Mouse (Mus musculus): ENCODE results near the gene Gtf2f2. TPM values are rescaled to one million over a fixed set of nuclear protein-coding genes. Genes with fewer than 3 reads are reported as not detected.

The Gtf2f2 gene
- polyA plus RNA-seq, 1 experiment from 2014 or later, result 47.1 TPM

GRCm38 (mm10) chr14:75985112-75985511, 25.6 kb downstream of the Gtf2f2 start:
- Histone ChIP-seq H3K9ac (ENCODE audit: low read depth, low read length) (no peak overlapping the region), H3K27ac (ENCODE audit: low read depth, low read length) (no peak overlapping the region), H3K9me3 (ENCODE audit: control insufficient read depth, low read length) (no peaks in the 10 kb centered on the region), H3K4me1 (ENCODE audit: control insufficient read depth, insufficient read depth, low read length) (no peaks in the 10 kb centered on the region), H3K4me3 (ENCODE audit: low read length) (no peak overlapping the region), H3K27me3 (ENCODE audit: control insufficient read depth, insufficient read depth, low read length) (no peaks in the 10 kb centered on the region), H3K4me2 (replicated peaks; ENCODE audit: low read depth, low read length) (no peak overlapping the region), H3K36me3 (ENCODE audit: control insufficient read depth, insufficient read depth, low read length) (no peaks in the 10 kb centered on the region)
- ATAC-seq (ENCODE audit: low FRiP score, low TSS enrichment), result no peak
- WGBS, result 49% methylated on average over 4 of the region's 4 CpGs

GRCm38 (mm10) chr14:75983891-75984290, 26.8 kb downstream of the Gtf2f2 start:
- Histone ChIP-seq H3K27ac (ENCODE audit: low read depth, low read length) (no peak overlapping the region), H3K9ac (ENCODE audit: low read depth, low read length) (no peak overlapping the region), H3K27me3 (ENCODE audit: control insufficient read depth, insufficient read depth, low read length) (no peaks in the 10 kb centered on the region), H3K4me2 (replicated peaks; ENCODE audit: low read depth, low read length) (no peak overlapping the region), H3K4me3 (ENCODE audit: low read length) (no peak overlapping the region), H3K9me3 (ENCODE audit: control insufficient read depth, low read length) (no peaks in the 10 kb centered on the region), H3K4me1 (ENCODE audit: control insufficient read depth, insufficient read depth, low read length) (no peaks in the 10 kb centered on the region), H3K36me3 (ENCODE audit: control insufficient read depth, insufficient read depth, low read length) (no peaks in the 10 kb centered on the region)
- 90% methylated on average over 2 of the region's 2 CpGs for WGBS
- no peak for ATAC-seq (ENCODE audit: low FRiP score, low TSS enrichment)

GRCm38 (mm10) chr14:75981231-75981630, 29.4 kb downstream of the Gtf2f2 start:
- Histone ChIP-seq H3K27me3 (ENCODE audit: control insufficient read depth, insufficient read depth, low read length) (no peaks in the 10 kb centered on the region), H3K27ac (ENCODE audit: low read depth, low read length) (no peak overlapping the region), H3K4me3 (ENCODE audit: low read length) (no peak overlapping the region), H3K9ac (ENCODE audit: low read depth, low read length) (no peak overlapping the region), H3K36me3 (ENCODE audit: control insufficient read depth, insufficient read depth, low read length) (no peaks in the 10 kb centered on the region), H3K9me3 (ENCODE audit: control insufficient read depth, low read length) (no peaks in the 10 kb centered on the region), H3K4me2 (replicated peaks; ENCODE audit: low read depth, low read length) (no peak overlapping the region), H3K4me1 (ENCODE audit: control insufficient read depth, insufficient read depth, low read length) (no peaks in the 10 kb centered on the region)
- no peak for ATAC-seq (ENCODE audit: low FRiP score, low TSS enrichment)
- WGBS, result 96% methylated on average over 3 of the region's 3 CpGs

GRCm38 (mm10) chr14:75976107-75976506, 34.6 kb downstream of the Gtf2f2 start:
- Histone ChIP-seq H3K36me3 (ENCODE audit: control insufficient read depth, insufficient read depth, low read length) (no peaks in the 10 kb centered on the region), H3K27me3 (ENCODE audit: control insufficient read depth, insufficient read depth, low read length) (no peaks in the 10 kb centered on the region), H3K4me1 (ENCODE audit: control insufficient read depth, insufficient read depth, low read length) (no peaks in the 10 kb centered on the region), H3K4me3 (ENCODE audit: low read length) (no peak overlapping the region), H3K4me2 (replicated peaks; ENCODE audit: low read depth, low read length) (no peak overlapping the region), H3K27ac (ENCODE audit: low read depth, low read length) (no peak overlapping the region), H3K9ac (ENCODE audit: low read depth, low read length) (no peak overlapping the region), H3K9me3 (ENCODE audit: control insufficient read depth, low read length) (no peaks in the 10 kb centered on the region)
- 67% methylated on average over 3 of the region's 3 CpGs for WGBS
- ATAC-seq (ENCODE audit: low FRiP score, low TSS enrichment), result no peak

- Histone ChIP-seq H3K4me2 (replicated peaks; ENCODE audit: low read depth, low read length) (no peak overlapping the region), H3K27me3 (ENCODE audit: control insufficient read depth, insufficient read depth, low read length) (no peaks in the 10 kb centered on the region), H3K27ac (ENCODE audit: low read depth, low read length) (no peak overlapping the region), H3K9me3 (ENCODE audit: control insufficient read depth, low read length) (no peaks in the 10 kb centered on the region), H3K36me3 (ENCODE audit: control insufficient read depth, insufficient read depth, low read length) (no peaks in the 10 kb centered on the region; the same call in 1 of the 2 replicates), H3K9ac (ENCODE audit: low read depth, low read length) (no peak overlapping the region), H3K4me1 (ENCODE audit: control insufficient read depth, insufficient read depth, low read length) (no peaks in the 10 kb centered on the region), H3K4me3 (ENCODE audit: low read length) (no peak overlapping the region)
- no peak for ATAC-seq (ENCODE audit: low FRiP score, low TSS enrichment)
- 90% methylated on average over 5 of the region's 5 CpGs for WGBS
Measured at GRCm38 (mm10) chr14:75967291-75967690, 43.4 kb downstream of the Gtf2f2 start.

GRCm38 (mm10) chr14:75964433-75964832, 46.2 kb downstream of the Gtf2f2 start:
- Histone ChIP-seq H3K4me3 (ENCODE audit: low read length) (no peak overlapping the region), H3K4me1 (ENCODE audit: control insufficient read depth, insufficient read depth, low read length) (no peaks in the 10 kb centered on the region), H3K4me2 (replicated peaks; ENCODE audit: low read depth, low read length) (no peak overlapping the region), H3K9ac (ENCODE audit: low read depth, low read length) (no peak overlapping the region), H3K9me3 (ENCODE audit: control insufficient read depth, low read length) (no peaks in the 10 kb centered on the region), H3K36me3 (ENCODE audit: control insufficient read depth, insufficient read depth, low read length) (no peaks in the 10 kb centered on the region; the same call in 1 of the 2 replicates), H3K27ac (ENCODE audit: low read depth, low read length) (no peak overlapping the region), H3K27me3 (ENCODE audit: control insufficient read depth, insufficient read depth, low read length) (no peaks in the 10 kb centered on the region)
- 92% methylated on average over 1 of the region's 1 CpGs for WGBS
- ATAC-seq (ENCODE audit: low FRiP score, low TSS enrichment), result no peak

GRCm38 (mm10) chr14:75964000-75964399, 46.7 kb downstream of the Gtf2f2 start:
- Histone ChIP-seq H3K4me3 (ENCODE audit: low read length) (no peak overlapping the region), H3K27ac (ENCODE audit: low read depth, low read length) (no peak overlapping the region), H3K9me3 (ENCODE audit: control insufficient read depth, low read length) (no peaks in the 10 kb centered on the region), H3K9ac (ENCODE audit: low read depth, low read length) (no peak overlapping the region), H3K4me1 (ENCODE audit: control insufficient read depth, insufficient read depth, low read length) (no peaks in the 10 kb centered on the region), H3K27me3 (ENCODE audit: control insufficient read depth, insufficient read depth, low read length) (no peaks in the 10 kb centered on the region), H3K4me2 (replicated peaks; ENCODE audit: low read depth, low read length) (no peak overlapping the region), H3K36me3 (ENCODE audit: control insufficient read depth, insufficient read depth, low read length) (no peaks in the 10 kb centered on the region; the same call in 1 of the 2 replicates)
- no peak for ATAC-seq (ENCODE audit: low FRiP score, low TSS enrichment)
- WGBS, result 85% methylated on average over 5 of the region's 5 CpGs

- Histone ChIP-seq H3K4me1 (ENCODE audit: control insufficient read depth, insufficient read depth, low read length) (no peaks in the 10 kb centered on the region), H3K9ac (ENCODE audit: low read depth, low read length) (no peak overlapping the region), H3K4me3 (ENCODE audit: low read length) (no peak overlapping the region), H3K27ac (ENCODE audit: low read depth, low read length) (no peak overlapping the region), H3K9me3 (ENCODE audit: control insufficient read depth, low read length) (no peaks in the 10 kb centered on the region), H3K4me2 (replicated peaks; ENCODE audit: low read depth, low read length) (no peak overlapping the region), H3K27me3 (ENCODE audit: control insufficient read depth, insufficient read depth, low read length) (no peaks in the 10 kb centered on the region), H3K36me3 (ENCODE audit: control insufficient read depth, insufficient read depth, low read length) (no peaks in the 10 kb centered on the region; the same call in 1 of the 2 replicates)
- no peak for ATAC-seq (ENCODE audit: low FRiP score, low TSS enrichment)
- 71% methylated on average over 5 of the region's 5 CpGs for WGBS
Measured at GRCm38 (mm10) chr14:75963215-75963614, 47.5 kb downstream of the Gtf2f2 start.

- Histone ChIP-seq H3K9ac (ENCODE audit: low read depth, low read length) (no peak overlapping the region), H3K36me3 (ENCODE audit: control insufficient read depth, insufficient read depth, low read length) (no peaks in the 10 kb centered on the region; the same call in 1 of the 2 replicates), H3K4me2 (replicated peaks; ENCODE audit: low read depth, low read length) (no peak overlapping the region), H3K4me3 (ENCODE audit: low read length) (no peak overlapping the region), H3K27ac (ENCODE audit: low read depth, low read length) (no peak overlapping the region), H3K9me3 (ENCODE audit: control insufficient read depth, low read length) (no peaks in the 10 kb centered on the region), H3K4me1 (ENCODE audit: control insufficient read depth, insufficient read depth, low read length) (no peaks in the 10 kb centered on the region), H3K27me3 (ENCODE audit: control insufficient read depth, insufficient read depth, low read length) (no peaks in the 10 kb centered on the region)
- 89% methylated on average over 9 of the region's 9 CpGs for WGBS
- ATAC-seq (ENCODE audit: low FRiP score, low TSS enrichment), result no peak
Measured at GRCm38 (mm10) chr14:75962250-75962649, 48.4 kb downstream of the Gtf2f2 start.
